Mouse (Mus musculus) heart, embryonic 13.5 days (tissue): Measurements from ENCODE around the gene Fbxl14. TPM values are rescaled to one million over a fixed set of nuclear protein-coding genes. Genes with fewer than 3 reads are reported as not detected.

Experiments used
- ATAC-seq: fragments of 200-750 bp; cut with Nextera tagmentation; 2 replicates; pipeline ENCODE4 v1.8.0; 2017; ENCODE audit warnings: moderate TSS enrichment; ENCODE audit not compliant: insufficient number of reproducible peaks, low FRiP score, low TSS enrichment; ENCODE audit errors: extremely low read depth
- H3K27ac ChIP-seq: fragments of 300-500 bp; sonication (generic); replicated peaks from 2 replicates; pipeline ENCODE4 v1.5.1; 2015; ENCODE audit warnings: moderate library complexity, mild to moderate bottlenecking, inconsistent platforms
- H3K27me3 ChIP-seq: fragments of 300-500 bp; sonication (generic); replicated peaks from 2 replicates; pipeline ENCODE4 v1.6.1; 2015; ENCODE audit warnings: mild to moderate bottlenecking, inconsistent platforms
- H3K36me3 ChIP-seq: fragments of 300-500 bp; sonication (generic); 2 replicates; pipeline ENCODE4 v1.6.1; 2015; ENCODE audit warnings: mild to moderate bottlenecking, inconsistent platforms
- H3K4me1 ChIP-seq: fragments of 300-500 bp; sonication (generic); 2 replicates; pipeline ENCODE4 v1.6.1; 2015; ENCODE audit warnings: inconsistent platforms
- H3K4me2 ChIP-seq: fragments of 300-500 bp; sonication (generic); 2 replicates; pipeline ENCODE4 v1.6.1; 2015; ENCODE audit warnings: inconsistent platforms, mild to moderate bottlenecking, moderate library complexity
- H3K4me3 ChIP-seq: fragments of 300-500 bp; sonication (generic); 2 replicates; pipeline ENCODE4 v1.5.1; 2015; ENCODE audit warnings: moderate library complexity, mild to moderate bottlenecking, inconsistent platforms
- H3K9ac ChIP-seq: fragments of 300-500 bp; sonication (generic); 2 replicates; pipeline ENCODE4 v1.6.1; 2015; ENCODE audit warnings: inconsistent platforms, mild to moderate bottlenecking, moderate library complexity
- H3K9me3 ChIP-seq: fragments of 300-500 bp; sonication (generic); 2 replicates; pipeline ENCODE4 v1.6.1; 2016; ENCODE audit warnings: inconsistent platforms
- WGBS: fragments of 180-500 bp; shearing (Covaris S2); methylation state at CpG from one replicate; pipeline ENCODE4 v1.1.7; 2015; ENCODE audit warnings: mixed read lengths; 5-methylcytosine and 5-hydroxymethylcytosine counted together
- polyA plus RNA-seq: library from polyadenylated mRNA; unstranded; fragments of >200 nt; fragmentation: Nextera tagmentation; extraction: Ambion mirVana; gene quantifications from 2 replicates; pipeline ENCODE4 v1.2.1, GENCODE M21; 2015

Fbxl14 gene
- polyA plus RNA-seq, 1 experiment from 2014 or later, result 3.0 TPM

DNA sequence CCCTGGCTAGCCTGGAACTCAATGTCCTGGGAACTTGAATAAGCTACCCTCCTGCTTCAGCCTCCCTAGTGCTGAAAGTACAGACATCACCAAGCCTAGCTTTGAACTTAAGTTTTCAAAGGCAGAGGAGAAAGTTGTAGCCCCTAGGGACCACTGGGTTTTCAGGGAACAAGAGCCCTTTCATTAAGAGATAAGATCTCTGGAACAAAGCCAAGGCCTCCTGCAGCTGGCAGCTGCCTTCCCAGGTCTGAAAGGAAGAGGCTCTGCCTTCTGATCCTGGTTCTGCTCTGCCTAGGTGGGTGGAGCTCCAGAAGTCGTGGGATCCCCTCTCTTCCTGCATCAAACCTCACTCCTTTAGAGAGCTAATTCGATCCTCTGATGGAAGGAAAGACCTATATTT lies 6.0 kb downstream of the Fbxl14 start:
- Histone ChIP-seq H3K9me3 (no peaks in the 10 kb centered on the region), H3K9ac (no peak overlapping the region), H3K27ac (no peak overlapping the region), H3K4me3 (no peak overlapping the region), H3K36me3 (peaks cover 18% of the 10 kb centered on the region), H3K27me3 (no peaks in the 10 kb centered on the region), H3K4me2 (no peak overlapping the region), H3K4me1 (peaks cover 56% of the 10 kb centered on the region)
- no peak for ATAC-seq
- 19% methylated on average over 2 of the region's 2 CpGs for WGBS

GRCm38 (mm10) chr6:119486381-119487084 lies 7.1 kb downstream of the Fbxl14 start:
- no peak for ATAC-seq
- no peaks in the 10 kb centered on the region for H3K27me3 ChIP-seq
- H3K9ac ChIP-seq, result no peak overlapping the region
- WGBS, result 90% methylated on average over 12 of the region's 12 CpGs
- H3K9me3 ChIP-seq, result no peaks in the 10 kb centered on the region
- no peak overlapping the region for H3K27ac ChIP-seq
- peaks cover 15% of the 10 kb centered on the region for H3K36me3 ChIP-seq
- no peak overlapping the region for H3K4me2 ChIP-seq
- H3K4me3 ChIP-seq, result no peak overlapping the region
- peaks cover 55% of the 10 kb centered on the region for H3K4me1 ChIP-seq

GRCm38 (mm10) chr6:119487085-119487458 lies 7.6 kb downstream of the Fbxl14 start:
- Histone ChIP-seq H3K9me3 (no peaks in the 10 kb centered on the region), H3K4me1 (peaks cover 51% of the 10 kb centered on the region), H3K36me3 (peaks cover 15% of the 10 kb centered on the region), H3K27me3 (no peaks in the 10 kb centered on the region), H3K27ac (no peak overlapping the region), H3K9ac (no peak overlapping the region), H3K4me2 (no peak overlapping the region), H3K4me3 (no peak overlapping the region)
- no peak for ATAC-seq
- 76% methylated on average over 7 of the region's 7 CpGs for WGBS

- H3K27me3 ChIP-seq, result no peaks in the 10 kb centered on the region
- no peaks in the 10 kb centered on the region for H3K9me3 ChIP-seq
- H3K27ac ChIP-seq, result no peak overlapping the region
- peaks cover 46% of the 10 kb centered on the region for H3K4me1 ChIP-seq
- peaks cover 15% of the 10 kb centered on the region for H3K36me3 ChIP-seq
- no peak overlapping the region for H3K4me2 ChIP-seq
- WGBS, result 79% methylated on average over 9 of the region's 9 CpGs
- H3K4me3 ChIP-seq, result no peak overlapping the region
- no peak for ATAC-seq
- H3K9ac ChIP-seq, result no peak overlapping the region
Measured at GRCm38 (mm10) chr6:119487619-119488018, 8.2 kb downstream of the Fbxl14 start.

GRCm38 (mm10) chr6:119489765-119490164 lies 10.3 kb downstream of the Fbxl14 start:
- H3K4me2 ChIP-seq, result peak overlapping the region; percentile 43
- H3K27me3 ChIP-seq, result no peaks in the 10 kb centered on the region
- H3K36me3 ChIP-seq, result peaks cover under 1% of the 10 kb centered on the region
- 0 out of 2 replicates have a peak overlapping the region, but pooled peaks have one; percentile 53 for H3K9ac ChIP-seq
- no peak for ATAC-seq
- H3K4me3 ChIP-seq, result no peak overlapping the region
- peaks cover 25% of the 10 kb centered on the region for H3K4me1 ChIP-seq
- no peaks in the 10 kb centered on the region for H3K9me3 ChIP-seq
- H3K27ac ChIP-seq, result no peak overlapping the region
- WGBS, result 12% methylated on average over 5 of the region's 5 CpGs

DNA sequence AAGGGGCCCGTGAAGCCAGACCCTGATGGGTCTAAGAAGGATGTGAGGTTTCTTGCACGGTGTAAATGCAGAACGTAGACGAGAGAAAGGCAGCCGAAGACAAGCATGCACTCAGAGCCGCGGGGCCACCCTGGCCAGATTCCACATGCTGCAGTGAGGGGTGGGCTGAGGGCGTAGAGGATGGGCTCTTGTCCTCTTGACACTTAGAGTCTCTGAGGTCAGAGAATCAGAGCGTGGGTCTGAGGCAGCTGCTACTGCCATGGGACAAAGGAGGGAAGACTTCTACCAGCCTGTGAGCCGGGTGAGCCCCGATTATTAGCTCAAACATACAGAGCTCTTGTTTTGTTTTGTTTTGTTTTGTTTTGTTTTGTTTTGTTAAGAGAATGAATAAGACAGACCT lies 11.1 kb downstream of the Fbxl14 start:
- H3K4me1 ChIP-seq, result peaks cover 18% of the 10 kb centered on the region
- no peak for ATAC-seq
- H3K4me2 ChIP-seq, result peak overlapping the region; percentile 43
- H3K9ac ChIP-seq, result peak overlapping the region; percentile 61
- WGBS, result 37% methylated on average over 11 of the region's 11 CpGs
- H3K36me3 ChIP-seq, result no peaks in the 10 kb centered on the region
- H3K9me3 ChIP-seq, result no peaks in the 10 kb centered on the region
- no peaks in the 10 kb centered on the region for H3K27me3 ChIP-seq
- H3K27ac ChIP-seq, result no peak overlapping the region
- H3K4me3 ChIP-seq, result no peak overlapping the region

DNA sequence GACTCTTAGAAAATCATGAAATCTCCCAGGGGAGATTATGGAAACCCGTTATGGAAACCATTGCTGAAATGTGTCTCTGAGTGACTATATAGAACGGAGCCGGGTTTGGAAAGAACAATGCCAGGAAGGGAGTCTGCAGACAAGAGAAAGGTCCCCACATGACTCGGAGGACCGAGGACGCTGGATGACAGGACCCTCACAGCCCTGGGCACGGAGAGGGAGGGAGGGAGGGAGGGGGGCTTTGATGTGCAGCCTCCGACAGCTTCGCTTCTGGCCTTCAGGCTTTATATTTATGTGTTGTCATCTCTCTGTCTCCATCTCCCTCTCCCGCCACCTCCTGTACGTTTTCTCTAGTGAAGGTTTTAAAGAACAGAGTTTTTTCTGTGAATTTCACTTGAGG lies 11.5 kb downstream of the Fbxl14 start:
- WGBS, result 55% methylated on average over 11 of the region's 11 CpGs
- no peak overlapping the region for H3K9ac ChIP-seq
- peak overlapping the region; percentile 43 for H3K4me2 ChIP-seq

DNA sequence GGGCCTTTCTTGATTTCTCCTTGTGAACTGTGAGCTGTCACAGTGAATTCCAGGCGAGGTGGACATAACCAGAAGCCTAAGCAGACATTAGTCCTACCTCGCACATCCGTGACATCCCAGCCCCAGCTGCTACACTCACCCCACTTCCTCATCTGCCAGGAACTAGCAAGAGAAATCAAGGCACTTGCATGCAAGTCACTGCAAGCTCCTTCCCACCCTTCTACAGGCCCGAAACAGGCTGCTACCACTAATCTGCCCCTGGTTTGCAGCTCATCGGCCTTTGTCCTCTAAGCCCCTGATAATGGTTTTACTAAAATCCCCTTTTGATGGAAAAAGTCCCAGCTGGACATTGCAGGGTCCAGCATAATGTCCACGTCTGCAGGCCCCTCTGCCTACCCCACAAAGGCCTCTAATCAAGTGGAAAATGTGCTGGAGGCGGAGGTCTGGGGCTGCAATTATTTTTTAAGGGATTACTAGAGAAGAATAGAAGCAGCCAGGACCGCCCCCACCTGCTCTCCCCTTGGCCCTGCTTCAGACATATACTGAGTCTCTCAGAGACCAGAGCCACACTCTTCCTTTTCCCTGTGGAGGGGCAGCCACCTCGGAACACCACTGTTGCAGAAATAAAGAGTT lies 12.6 kb downstream of the Fbxl14 start:
- ATAC-seq, result no peak
- Histone ChIP-seq H3K4me3 (no peak overlapping the region), H3K27me3 (no peaks in the 10 kb centered on the region), H3K4me2 (no peak overlapping the region), H3K9me3 (no peaks in the 10 kb centered on the region), H3K27ac (no peak overlapping the region), H3K4me1 (peaks cover 15% of the 10 kb centered on the region), H3K36me3 (no peaks in the 10 kb centered on the region), H3K9ac (no peak overlapping the region)
- WGBS, result 73% methylated on average over 9 of the region's 9 CpGs

More for the DNA sequence above, 11.5 kb downstream of the Fbxl14 start:
- H3K27ac ChIP-seq, result no peak overlapping the region
- ATAC-seq, result no peak
- no peaks in the 10 kb centered on the region for H3K9me3 ChIP-seq
- no peak overlapping the region for H3K4me3 ChIP-seq
- no peaks in the 10 kb centered on the region for H3K27me3 ChIP-seq
- no peaks in the 10 kb centered on the region for H3K36me3 ChIP-seq
- peaks cover 15% of the 10 kb centered on the region for H3K4me1 ChIP-seq

DNA sequence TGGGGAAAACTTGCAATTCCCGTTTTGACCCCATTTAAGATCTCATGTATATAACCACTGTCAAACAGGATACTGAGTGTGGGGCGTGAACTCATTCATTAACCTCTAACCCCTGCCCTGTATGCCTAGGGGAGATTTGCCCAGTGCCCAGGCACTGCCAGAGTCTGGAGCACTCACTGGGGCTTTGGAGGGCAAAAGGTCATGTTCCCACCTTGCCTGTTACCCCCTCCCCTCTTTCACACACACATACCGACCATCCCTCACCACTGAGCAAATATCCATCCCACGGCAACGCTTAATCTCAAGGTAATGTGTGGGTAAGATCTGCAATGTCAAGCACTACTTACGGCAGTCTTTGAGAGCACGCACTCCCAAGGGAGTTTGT lies 13.2 kb downstream of the Fbxl14 start:
- H3K27ac ChIP-seq, result no peak overlapping the region
- H3K9me3 ChIP-seq, result no peaks in the 10 kb centered on the region
- no peak overlapping the region for H3K4me2 ChIP-seq
- H3K36me3 ChIP-seq, result no peaks in the 10 kb centered on the region
- whole genome bisulfite sequencing, result 59% methylated on average over 7 of the region's 7 CpGs
- H3K4me1 ChIP-seq, result peaks cover 15% of the 10 kb centered on the region
- no peak overlapping the region for H3K9ac ChIP-seq
- H3K4me3 ChIP-seq, result no peak overlapping the region
- no peaks in the 10 kb centered on the region for H3K27me3 ChIP-seq
- ATAC-seq, result no peak

GRCm38 (mm10) chr6:119499271-119499670 lies 19.8 kb downstream of the Fbxl14 start:
- H3K36me3 ChIP-seq, result no peaks in the 10 kb centered on the region
- H3K9ac ChIP-seq, result no peak overlapping the region
- no peaks in the 10 kb centered on the region for H3K9me3 ChIP-seq
- ATAC-seq, result no peak
- H3K4me1 ChIP-seq, result peaks cover 20% of the 10 kb centered on the region
- WGBS, result 35% methylated on average over 5 of the region's 5 CpGs
- no peak overlapping the region for H3K27ac ChIP-seq
- no peak overlapping the region for H3K4me3 ChIP-seq
- no peaks in the 10 kb centered on the region for H3K27me3 ChIP-seq
- H3K4me2 ChIP-seq, result no peak overlapping the region

DNA sequence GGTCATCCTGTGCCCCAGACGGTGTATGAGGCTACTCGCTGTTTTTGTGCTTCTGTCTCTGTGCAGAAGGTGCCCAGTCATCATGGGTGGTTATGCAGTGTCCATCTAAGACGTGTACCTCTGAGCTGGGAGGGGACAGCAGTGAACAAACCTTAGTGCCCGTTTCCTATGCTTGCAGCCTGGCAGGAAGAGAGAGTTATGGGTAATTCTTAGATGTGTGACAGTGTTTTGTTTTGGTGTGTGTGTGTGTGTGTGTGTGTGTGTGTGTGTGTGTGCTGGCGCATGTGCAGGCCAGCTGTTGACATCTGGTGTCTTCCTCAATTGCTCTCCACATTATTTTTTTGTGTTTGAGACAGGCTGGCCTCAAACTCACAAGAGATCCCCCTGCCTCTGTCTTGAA lies 20.6 kb downstream of the Fbxl14 start:
- Histone ChIP-seq H3K4me2 (no peak overlapping the region), H3K4me1 (peaks cover 24% of the 10 kb centered on the region), H3K27me3 (no peaks in the 10 kb centered on the region), H3K27ac (no peak overlapping the region), H3K4me3 (no peak overlapping the region), H3K9me3 (no peaks in the 10 kb centered on the region), H3K9ac (no peak overlapping the region), H3K36me3 (no peaks in the 10 kb centered on the region)
- WGBS, result 76% methylated on average over 5 of the region's 5 CpGs
- ATAC-seq, result no peak

DNA sequence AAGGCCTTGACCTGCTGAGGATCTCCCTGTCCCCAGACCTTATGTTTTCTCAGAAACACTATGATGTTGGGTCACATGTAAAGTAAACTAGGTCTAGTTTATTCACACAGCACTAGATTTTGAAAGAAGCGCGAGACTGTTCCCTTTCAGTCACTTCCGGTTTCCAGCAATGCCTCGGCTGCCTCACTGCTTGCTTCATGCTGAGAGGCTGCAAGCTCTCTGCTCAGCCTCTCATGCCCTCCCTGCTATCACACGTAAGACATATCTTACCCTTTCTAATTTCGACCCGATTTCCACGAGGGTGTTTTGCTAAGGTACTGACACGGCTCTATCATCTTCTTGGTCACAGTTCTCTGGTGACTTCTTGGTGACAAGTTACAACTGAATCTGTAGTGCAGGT lies 22.6 kb downstream of the Fbxl14 start:
- 30% methylated on average over 9 of the region's 9 CpGs for WGBS
- no peak for ATAC-seq
- Histone ChIP-seq H3K36me3 (no peaks in the 10 kb centered on the region), H3K9ac (0 out of 2 replicates have a peak overlapping the region, but pooled peaks have one; percentile 3), H3K9me3 (no peaks in the 10 kb centered on the region), H3K4me2 (0 out of 2 replicates have a peak overlapping the region, but pooled peaks have one; percentile 0), H3K27ac (no peak overlapping the region), H3K4me3 (no peak overlapping the region), H3K27me3 (no peaks in the 10 kb centered on the region), H3K4me1 (peaks cover 24% of the 10 kb centered on the region)
